Mouse (Mus musculus) adrenal gland, adult 8-10 months (tissue): Measurements from ENCODE around the gene Pdpn. TPM values are rescaled to one million over a fixed set of nuclear protein-coding genes. Genes with fewer than 3 reads are reported as not detected.
"Not testable (repeated sequence)": the region's sequence is repeated elsewhere in the genome, so short reads cannot be mapped to it uniquely, and the experiment has no call there.

Source experiments
- DNase-seq: peaks from one replicate; pipeline ENCODE4 v3.0.0; 2022
- total RNA-seq, 4 experiments: library from RNA; stranded (reverse); gene quantifications; 2 replicates each; pipeline ENCODE4 v1.2.4; 2022

The Pdpn gene
- total RNA-seq, result 10 to 100 TPM in 2 of 4 experiments, 1 to 10 TPM in 2; 6.6 to 13.7 (median 10.0) TPM

GRCm38 (mm10) chr4:143299325-143300070 lies at the start of gene Pdpn:
Gene Pdpn (minus strand): TSS chr4:143299564.
- DNase-seq, result no peak

DNA sequence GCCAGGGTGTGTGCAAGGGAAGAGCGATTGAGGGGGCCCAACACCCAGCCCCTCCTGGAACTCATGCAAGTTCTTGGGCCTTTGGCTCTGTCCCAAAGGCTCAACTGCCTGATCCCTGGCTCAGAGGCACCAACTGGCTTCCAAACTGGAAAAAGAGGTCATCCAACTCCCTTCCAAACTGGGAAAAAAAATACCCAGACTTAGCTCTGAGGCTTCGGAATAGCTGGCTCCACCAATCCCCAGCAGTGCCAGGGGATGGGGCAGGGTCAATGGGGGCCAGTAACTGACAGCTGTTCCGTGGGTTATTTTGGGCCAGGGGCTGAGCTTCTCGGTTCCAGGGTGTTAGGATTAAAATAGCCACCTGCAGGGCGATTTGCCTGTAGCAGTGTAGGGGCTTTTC lies 49.3 kb upstream of the Pdpn start:
- no peak for DNase-seq

DNA sequence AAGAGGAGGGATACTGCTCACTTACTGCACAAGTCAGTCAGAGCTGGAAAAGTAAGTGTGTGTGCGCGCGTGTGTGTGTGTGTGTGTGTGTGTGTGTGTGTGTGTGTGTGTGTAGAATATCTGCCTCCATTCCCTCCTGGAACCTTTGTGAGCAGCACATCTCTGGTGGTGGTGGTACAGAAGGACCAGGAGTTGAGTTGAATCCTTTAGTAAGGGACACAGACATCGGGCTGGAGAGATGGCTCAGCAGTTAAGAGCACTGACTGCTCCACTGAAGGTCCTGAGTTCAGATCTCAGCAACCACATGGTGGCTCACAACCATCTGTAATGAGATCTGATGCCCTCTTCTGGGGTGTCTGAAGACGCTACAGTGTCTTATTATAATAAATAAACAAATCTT lies 46.1 kb upstream of the Pdpn start:
- DNase-seq, result not testable (repeated sequence)

DNA sequence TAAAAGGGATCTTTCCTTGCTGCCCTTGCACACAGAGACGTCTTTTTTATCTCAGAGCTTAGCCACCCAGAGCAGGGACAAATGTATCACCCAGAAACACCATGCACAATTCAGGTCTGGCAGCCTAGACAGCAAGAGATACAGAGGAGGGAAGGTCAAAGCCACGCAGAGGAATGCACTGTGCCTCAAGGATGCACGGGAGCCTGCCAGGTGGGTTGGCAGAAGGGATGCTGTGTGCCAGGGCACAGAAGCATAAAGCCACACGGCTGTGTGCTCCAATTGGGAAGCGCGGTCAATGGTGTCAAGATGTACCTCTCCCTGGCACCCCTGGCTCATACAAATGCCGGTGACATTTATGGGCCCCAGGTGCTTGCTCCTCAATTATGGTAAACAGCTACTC lies 42.1 kb upstream of the Pdpn start:
- no peak for DNase-seq

DNA sequence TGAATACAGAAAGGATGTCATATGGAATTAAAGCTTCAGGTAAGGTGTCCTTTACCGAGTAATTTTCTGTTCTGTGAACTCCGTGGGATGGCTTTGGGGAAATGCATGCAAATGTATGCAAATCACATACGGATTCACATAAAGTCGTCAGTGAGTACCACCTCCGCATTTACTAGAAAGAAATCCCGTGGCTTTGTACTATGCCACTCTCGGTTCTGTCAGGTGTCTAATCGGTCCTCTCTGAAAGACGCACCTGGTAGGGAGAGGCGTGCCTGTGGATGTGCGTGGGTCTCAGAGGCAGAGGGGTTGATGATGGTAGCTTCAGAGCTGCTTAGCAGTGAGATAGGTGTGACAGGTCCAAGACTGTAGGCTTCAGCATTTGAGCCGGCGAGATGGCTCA lies 40.4 kb upstream of the Pdpn start:
- no peak for DNase-seq

- DNase-seq, result no peak
Measured at GRCm38 (mm10) chr4:143336096-143336495, 36.7 kb upstream of the Pdpn start.

GRCm38 (mm10) chr4:143334995-143335394 lies 35.6 kb upstream of the Pdpn start:
- no peak for DNase-seq

DNA sequence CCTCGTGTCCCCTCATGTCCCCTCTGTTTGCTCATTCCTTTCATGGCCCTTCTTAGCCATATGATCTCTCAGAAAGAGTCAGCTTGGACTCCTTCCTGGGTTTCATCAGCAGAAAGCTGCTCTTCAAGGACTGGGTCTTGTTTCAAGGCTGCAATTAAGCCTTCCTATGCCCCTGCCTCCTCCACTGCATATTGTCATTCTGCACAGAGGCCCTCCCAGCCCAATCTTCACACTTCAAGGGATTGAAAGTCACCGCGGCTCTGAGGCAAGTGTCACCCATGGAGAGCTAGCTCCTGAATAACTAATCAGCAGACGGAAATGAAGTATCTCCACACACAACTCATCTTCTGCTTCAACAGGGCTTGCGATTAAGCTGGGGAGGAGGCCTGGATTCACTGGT lies 34.8 kb upstream of the Pdpn start:
- DNase-seq, result no peak

- DNase-seq, result no peak
Measured at GRCm38 (mm10) chr4:143331787-143332186, 32.4 kb upstream of the Pdpn start.

DNA sequence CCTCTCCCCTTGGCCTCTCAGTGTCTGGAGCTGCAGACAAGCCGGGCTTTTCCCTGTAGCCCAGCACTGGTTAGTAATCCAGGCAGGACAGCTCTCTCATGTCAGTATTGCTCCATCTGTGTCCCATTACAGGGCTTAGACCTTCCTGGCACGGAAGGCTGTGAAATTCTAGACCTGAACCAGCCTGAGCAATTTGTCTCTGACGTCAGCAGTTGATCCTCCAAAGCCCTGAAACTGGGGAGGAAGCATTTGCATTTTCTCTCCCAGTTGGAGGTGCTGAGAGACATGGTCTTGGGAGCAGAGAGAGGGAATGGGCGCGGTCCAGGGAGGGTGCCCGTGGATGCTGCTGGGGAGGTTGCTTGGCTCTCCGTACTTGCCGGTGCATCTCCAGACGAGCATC lies 31.2 kb upstream of the Pdpn start:
- DNase-seq, result no peak

GRCm38 (mm10) chr4:143325625-143325941 lies 26.2 kb upstream of the Pdpn start:
- DNase-seq, result peak; percentile 43

- DNase-seq, result no peak
Measured at GRCm38 (mm10) chr4:143324925-143325624, 25.7 kb upstream of the Pdpn start.

- DNase-seq, result no peak
Measured at GRCm38 (mm10) chr4:143324176-143324924, 25.0 kb upstream of the Pdpn start.

DNA sequence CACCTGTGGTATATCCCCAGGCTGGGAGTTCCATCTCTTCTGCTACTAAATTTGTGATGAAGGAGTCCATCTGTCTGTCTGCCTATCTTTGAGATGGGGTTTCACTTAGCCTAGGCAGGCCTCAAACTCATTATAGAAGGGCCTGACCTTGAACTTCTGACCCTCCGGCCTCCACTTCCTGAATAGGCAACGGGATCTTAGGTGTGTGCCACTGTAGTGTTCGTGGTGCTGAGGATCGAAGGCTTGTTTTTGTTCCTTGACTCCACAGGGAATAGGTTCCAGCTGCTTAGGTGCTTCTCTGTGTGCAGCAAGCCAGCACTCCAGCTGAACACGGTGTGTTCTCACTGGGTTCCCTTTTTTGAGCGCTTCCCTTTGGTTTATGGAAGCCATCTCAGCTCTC lies 13.9 kb upstream of the Pdpn start:
- DNase-seq, result no peak

GRCm38 (mm10) chr4:143311341-143311740 lies 12.0 kb upstream of the Pdpn start:
- DNase-seq, result no peak

DNA sequence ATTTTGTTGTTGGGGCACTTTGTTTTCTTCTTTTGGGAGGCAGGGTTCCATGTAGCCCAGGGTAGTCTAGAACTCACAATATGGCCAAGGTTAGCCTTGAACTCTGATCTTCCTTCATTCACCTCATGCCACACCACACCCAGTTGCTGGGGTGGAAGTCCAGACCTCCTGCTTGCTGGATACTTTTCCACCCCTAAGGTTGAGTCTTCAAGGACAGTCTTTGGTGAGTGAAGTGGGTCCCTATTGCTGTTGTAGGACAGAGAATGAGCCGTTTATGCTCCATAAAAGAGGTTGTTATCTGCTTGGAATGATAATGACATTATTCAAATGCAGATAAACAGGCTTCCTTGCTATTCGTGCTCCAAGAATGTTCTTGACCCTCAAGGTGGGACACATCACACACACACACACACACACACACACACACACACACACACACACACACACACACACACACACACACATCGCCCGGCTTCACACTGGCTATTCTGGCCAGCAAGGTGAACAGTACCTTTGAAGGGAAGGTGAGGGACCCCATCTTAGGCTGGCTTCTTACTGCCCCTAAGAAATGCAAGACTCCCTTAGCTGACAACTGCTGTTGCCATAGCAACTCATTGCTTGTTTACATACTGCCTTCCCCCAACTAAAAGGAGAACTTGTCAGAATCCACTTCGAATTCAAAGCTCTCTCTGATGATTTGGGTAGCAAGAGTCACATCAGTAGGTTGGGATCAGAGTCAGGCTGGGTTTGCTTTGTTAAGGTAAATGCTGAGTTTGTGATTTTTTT lies 6.8 kb upstream of the Pdpn start:
- DNase-seq, result no peak

GRCm38 (mm10) chr4:143305031-143305430 lies 5.7 kb upstream of the Pdpn start:
- no peak for DNase-seq

- no peak for DNase-seq
Measured at GRCm38 (mm10) chr4:143302279-143302890, 3.0 kb upstream of the Pdpn start.

- no peak for DNase-seq
Measured at GRCm38 (mm10) chr4:143301875-143302274, 2.5 kb upstream of the Pdpn start.

- DNase-seq, result no peak
Measured at GRCm38 (mm10) chr4:143301042-143301441, 1.7 kb upstream of the Pdpn start.

DNA sequence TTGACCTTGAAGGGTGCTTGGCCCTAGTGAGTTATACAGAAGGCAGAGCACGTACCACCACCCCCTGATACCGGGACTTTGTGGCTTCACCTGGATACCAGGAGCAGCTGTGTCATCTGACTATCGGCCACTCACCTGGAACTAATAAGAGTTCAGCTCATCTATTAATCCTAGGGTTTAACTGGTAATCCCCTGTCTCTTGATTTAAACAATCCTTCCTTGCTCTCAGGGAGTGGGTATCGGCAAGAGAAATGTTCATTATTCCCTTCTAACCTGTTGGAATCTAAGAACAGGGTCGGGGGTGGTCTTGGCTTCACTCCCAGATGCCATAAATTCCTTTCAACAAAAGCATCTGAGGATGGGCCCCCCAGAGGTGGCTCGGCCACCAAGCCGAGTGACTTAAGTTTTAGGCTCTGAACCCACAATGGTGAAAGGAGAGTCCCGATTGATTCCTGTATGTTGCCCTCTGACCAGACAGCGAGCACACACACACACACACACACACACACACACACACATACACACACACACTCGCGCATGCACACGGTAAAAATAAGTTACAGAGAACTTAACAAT lies 837 bp upstream of the Pdpn start:
- DNase-seq, result no peak
